Mouse (Mus musculus) midbrain, embryonic 13.5 days (tissue): ENCODE data around the gene Yif1b. TPM values are rescaled to one million over a fixed set of nuclear protein-coding genes. Genes with fewer than 3 reads are reported as not detected.

Source experiments
- ATAC-seq: fragments of 200-750 bp; cut with Nextera tagmentation; 2 replicates; pipeline ENCODE4 v1.8.0; 2017; ENCODE audit warnings: mild to moderate bottlenecking, moderate TSS enrichment, moderate library complexity
- H3K27ac ChIP-seq: fragments of 300-500 bp; sonication (generic); 2 replicates; pipeline ENCODE4 v1.5.1; 2015; ENCODE audit warnings: inconsistent platforms, mild to moderate bottlenecking, moderate library complexity
- H3K27me3 ChIP-seq: fragments of 300-500 bp; sonication (generic); 2 replicates; pipeline ENCODE4 v1.6.1; 2015; ENCODE audit warnings: mild to moderate bottlenecking, inconsistent platforms
- H3K36me3 ChIP-seq: fragments of 300-500 bp; sonication (generic); 2 replicates; pipeline ENCODE4 v1.6.1; 2015; ENCODE audit warnings: mild to moderate bottlenecking, inconsistent platforms
- H3K4me1 ChIP-seq: fragments of 300-500 bp; sonication (generic); replicated peaks from 2 replicates; pipeline ENCODE4 v1.6.1; 2015; ENCODE audit warnings: inconsistent platforms
- H3K4me2 ChIP-seq: fragments of 300-500 bp; sonication (generic); replicated peaks from 2 replicates; pipeline ENCODE4 v1.6.1; 2015; ENCODE audit warnings: moderate library complexity, mild to moderate bottlenecking, inconsistent platforms
- H3K4me3 ChIP-seq: fragments of 300-500 bp; sonication (generic); replicated peaks from 2 replicates; pipeline ENCODE4 v1.5.1; 2015; ENCODE audit warnings: mild to moderate bottlenecking, inconsistent platforms
- H3K9ac ChIP-seq: fragments of 300-500 bp; sonication (generic); replicated peaks from 2 replicates; pipeline ENCODE4 v1.6.1; 2015; ENCODE audit warnings: mild to moderate bottlenecking, inconsistent platforms
- H3K9me3 ChIP-seq: fragments of 300-500 bp; sonication (generic); 2 replicates; pipeline ENCODE4 v1.6.1; 2016; ENCODE audit warnings: mild to moderate bottlenecking, inconsistent platforms
- WGBS: fragments of 180-500 bp; shearing (Covaris S2); methylation state at CpG from one replicate; pipeline ENCODE4 v1.1.7; 2015; 5-methylcytosine and 5-hydroxymethylcytosine counted together
- polyA plus RNA-seq: library from polyadenylated mRNA; unstranded; fragments of >200 nt; fragmentation: Nextera tagmentation; extraction: Ambion mirVana; gene quantifications from 2 replicates; pipeline ENCODE4 v1.2.1, GENCODE M21; 2015

Gene Yif1b
- polyA plus RNA-seq, 1 experiment from 2014 or later = 80.8 TPM

DNA sequence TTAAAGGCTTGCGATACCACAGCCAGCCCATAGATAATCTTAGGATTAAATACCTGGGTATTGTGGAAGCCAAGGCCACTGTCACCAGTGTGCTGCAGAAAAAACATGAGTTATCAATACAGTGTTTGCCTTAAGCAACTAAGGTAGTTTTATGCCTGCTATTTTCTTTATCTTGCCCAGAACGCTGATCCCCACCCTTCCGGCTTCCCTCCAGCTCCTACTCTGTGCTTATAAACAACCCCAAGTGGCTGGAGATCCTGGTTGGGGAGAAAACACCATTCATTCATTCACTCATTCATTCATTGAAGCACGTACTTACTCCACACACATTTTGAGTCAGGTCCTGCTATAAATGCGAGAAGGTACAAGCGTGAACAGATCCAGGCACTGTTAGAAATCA, 46.4 kb downstream of the Yif1b start:
- WGBS = 91% methylated on average over 6 of the region's 6 CpGs
- H3K27ac ChIP-seq = no peak overlapping the region
- peaks cover 26% of the 10 kb centered on the region for H3K4me1 ChIP-seq
- no peak overlapping the region for H3K4me3 ChIP-seq
- no peaks in the 10 kb centered on the region for H3K36me3 ChIP-seq
- no peak overlapping the region for H3K9ac ChIP-seq
- no peaks in the 10 kb centered on the region for H3K9me3 ChIP-seq
- H3K27me3 ChIP-seq = peaks cover 50% of the 10 kb centered on the region
- no peak for ATAC-seq
- no peak overlapping the region for H3K4me2 ChIP-seq

GRCm38 (mm10) chr7:29287481-29287880, 49.4 kb downstream of the Yif1b start:
- no peaks in the 10 kb centered on the region for H3K36me3 ChIP-seq
- peaks cover 22% of the 10 kb centered on the region for H3K27me3 ChIP-seq
- ATAC-seq = no peak
- no peak overlapping the region for H3K4me2 ChIP-seq
- 92% methylated on average over 7 of the region's 7 CpGs for WGBS
- no peak overlapping the region for H3K4me3 ChIP-seq
- peaks cover 32% of the 10 kb centered on the region for H3K4me1 ChIP-seq
- no peak overlapping the region for H3K27ac ChIP-seq
- no peak overlapping the region for H3K9ac ChIP-seq
- no peaks in the 10 kb centered on the region for H3K9me3 ChIP-seq

GRCm38 (mm10) chr7:29288079-29288478, 50.0 kb downstream of the Yif1b start:
- Histone ChIP-seq H3K36me3 (no peaks in the 10 kb centered on the region), H3K27me3 (peaks cover 16% of the 10 kb centered on the region), H3K4me3 (no peak overlapping the region), H3K4me1 (peaks cover 38% of the 10 kb centered on the region), H3K9me3 (no peaks in the 10 kb centered on the region), H3K9ac (no peak overlapping the region), H3K4me2 (no peak overlapping the region), H3K27ac (no peak overlapping the region)
- no peak for ATAC-seq
- 90% methylated on average over 2 of the region's 2 CpGs for whole genome bisulfite sequencing

DNA sequence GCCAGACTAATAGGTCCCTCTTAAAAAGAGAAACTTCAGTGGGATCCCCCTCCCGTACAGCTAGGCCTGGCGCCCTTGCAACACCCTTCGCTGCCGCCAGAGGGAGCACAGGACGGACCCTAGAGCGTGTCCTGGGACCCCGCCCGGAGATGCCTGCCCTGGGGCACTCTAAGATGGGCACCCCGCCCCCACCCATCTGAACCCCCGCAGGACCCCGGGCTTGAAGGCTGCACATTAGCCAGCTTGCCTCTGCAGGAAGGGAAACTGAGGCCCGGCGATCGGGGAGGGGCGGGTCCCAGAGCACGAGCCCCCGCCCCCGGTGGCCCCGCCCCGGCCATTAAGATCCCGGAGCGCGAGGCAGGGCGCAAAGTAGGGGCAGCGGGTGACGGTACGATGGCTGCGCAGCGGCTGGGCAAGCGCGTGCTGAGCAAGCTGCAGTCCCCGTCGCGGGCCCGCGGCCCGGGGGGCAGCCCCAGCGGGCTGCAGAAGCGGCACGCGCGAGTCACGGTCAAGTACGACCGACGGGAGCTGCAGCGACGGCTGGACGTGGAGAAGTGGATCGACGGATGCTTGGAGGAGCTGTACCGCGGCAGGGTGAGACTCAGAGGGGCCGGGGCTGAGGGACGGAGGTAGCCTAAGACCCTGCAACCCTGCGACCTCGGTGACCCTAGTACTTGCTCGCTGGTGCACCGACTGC, 51.0 kb downstream of the Yif1b start, which contains the start of gene Ppp1r14a:
Gene Ppp1r14a (plus strand): TSS at position 367 of the 697 bp plus-strand sequence.
- Histone ChIP-seq H3K27ac (no peak within 1 kb of the TSS), H3K9me3 (no peaks in the 10 kb centered on the region), H3K36me3 (no peaks in the 10 kb centered on the region), H3K9ac (peak within 1 kb of the TSS; percentile 67), H3K27me3 (peaks cover 16% of the 10 kb centered on the region), H3K4me3 (peak within 1 kb of the TSS; percentile 49), H3K4me1 (peaks cover 48% of the 10 kb centered on the region), H3K4me2 (peak within 1 kb of the TSS; percentile 95)
- WGBS = 1% methylated on average over 59 of the region's 59 CpGs
- ATAC-seq = peak; percentile 41

DNA sequence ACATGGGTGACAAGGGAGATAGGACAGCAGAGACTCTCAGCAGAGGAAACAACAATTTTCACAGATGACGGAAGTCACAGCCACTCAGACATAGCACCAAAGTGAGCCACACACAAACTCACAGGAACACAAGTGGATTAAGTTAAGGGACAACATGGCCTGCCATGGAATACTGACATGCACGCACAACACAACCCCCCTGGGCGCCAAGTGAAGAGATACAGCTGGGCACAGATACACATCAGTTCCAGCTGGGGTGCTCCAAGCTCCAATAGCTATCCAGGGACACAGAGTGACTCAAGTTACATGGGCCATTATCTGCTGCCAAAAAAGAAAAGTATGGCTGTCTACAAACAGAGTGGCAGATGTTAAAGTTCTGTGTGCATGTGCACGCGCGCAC, 51.7 kb downstream of the Yif1b start:
- Histone ChIP-seq H3K36me3 (no peaks in the 10 kb centered on the region), H3K4me2 (peak overlapping the region; percentile 95), H3K27me3 (peaks cover 11% of the 10 kb centered on the region), H3K9ac (no peak overlapping the region), H3K4me1 (peaks cover 51% of the 10 kb centered on the region), H3K27ac (no peak overlapping the region), H3K9me3 (no peaks in the 10 kb centered on the region), H3K4me3 (peak overlapping the region; percentile 49)
- WGBS = 77% methylated on average over 6 of the region's 6 CpGs
- no peak for ATAC-seq

DNA sequence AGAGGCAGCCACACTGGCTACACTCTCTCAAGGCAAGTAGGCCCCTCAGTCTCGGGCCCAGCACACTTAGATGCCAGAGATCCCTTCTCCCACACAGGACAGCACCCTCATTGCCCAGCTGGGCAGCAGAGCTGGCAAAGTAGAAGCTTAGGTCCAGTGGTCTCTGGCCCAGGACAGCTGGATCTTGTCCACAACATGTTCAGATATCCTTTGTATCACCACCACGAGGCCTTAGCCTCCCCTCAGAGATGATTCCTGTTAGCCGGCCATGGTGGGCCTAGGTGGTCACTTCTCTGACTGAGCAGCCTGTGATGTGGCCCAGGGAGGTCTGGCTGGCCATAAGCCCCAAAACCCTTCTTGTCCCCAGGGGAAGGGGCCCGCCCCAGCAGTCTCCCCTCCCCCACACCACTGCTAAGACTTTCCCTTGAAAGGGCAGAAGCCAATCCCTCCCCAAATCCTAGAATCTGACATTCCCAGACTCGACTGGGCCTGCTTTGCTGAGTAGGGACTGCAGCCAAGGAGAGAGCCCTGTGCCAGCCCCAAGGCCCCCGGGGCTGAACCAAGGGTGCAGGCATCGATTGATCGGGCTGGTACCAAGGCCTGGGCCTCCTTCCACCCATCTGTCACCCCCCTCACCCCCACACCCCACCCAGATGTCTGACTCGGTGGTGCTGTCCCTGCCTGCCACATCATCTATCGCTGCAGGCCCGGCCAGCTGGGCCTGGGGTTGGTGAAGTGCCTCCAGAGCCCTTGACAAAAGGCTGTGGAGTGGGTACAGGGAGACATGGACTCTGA, 52.8 kb downstream of the Yif1b start:
- no peaks in the 10 kb centered on the region for H3K36me3 ChIP-seq
- H3K9me3 ChIP-seq = no peaks in the 10 kb centered on the region
- WGBS = 35% methylated on average over 11 of the region's 11 CpGs
- no peak overlapping the region for H3K4me3 ChIP-seq
- 0 out of 2 replicates have a peak overlapping the region, but pooled peaks have one; percentile 2 for H3K4me2 ChIP-seq
- H3K4me1 ChIP-seq = peaks cover 51% of the 10 kb centered on the region
- H3K27me3 ChIP-seq = 0 out of 2 replicates have a peak, but pooled peaks cover 8% of the 10 kb centered on the region
- no peak for ATAC-seq
- H3K9ac ChIP-seq = no peak overlapping the region
- peak overlapping the region; percentile 48 for H3K27ac ChIP-seq

DNA sequence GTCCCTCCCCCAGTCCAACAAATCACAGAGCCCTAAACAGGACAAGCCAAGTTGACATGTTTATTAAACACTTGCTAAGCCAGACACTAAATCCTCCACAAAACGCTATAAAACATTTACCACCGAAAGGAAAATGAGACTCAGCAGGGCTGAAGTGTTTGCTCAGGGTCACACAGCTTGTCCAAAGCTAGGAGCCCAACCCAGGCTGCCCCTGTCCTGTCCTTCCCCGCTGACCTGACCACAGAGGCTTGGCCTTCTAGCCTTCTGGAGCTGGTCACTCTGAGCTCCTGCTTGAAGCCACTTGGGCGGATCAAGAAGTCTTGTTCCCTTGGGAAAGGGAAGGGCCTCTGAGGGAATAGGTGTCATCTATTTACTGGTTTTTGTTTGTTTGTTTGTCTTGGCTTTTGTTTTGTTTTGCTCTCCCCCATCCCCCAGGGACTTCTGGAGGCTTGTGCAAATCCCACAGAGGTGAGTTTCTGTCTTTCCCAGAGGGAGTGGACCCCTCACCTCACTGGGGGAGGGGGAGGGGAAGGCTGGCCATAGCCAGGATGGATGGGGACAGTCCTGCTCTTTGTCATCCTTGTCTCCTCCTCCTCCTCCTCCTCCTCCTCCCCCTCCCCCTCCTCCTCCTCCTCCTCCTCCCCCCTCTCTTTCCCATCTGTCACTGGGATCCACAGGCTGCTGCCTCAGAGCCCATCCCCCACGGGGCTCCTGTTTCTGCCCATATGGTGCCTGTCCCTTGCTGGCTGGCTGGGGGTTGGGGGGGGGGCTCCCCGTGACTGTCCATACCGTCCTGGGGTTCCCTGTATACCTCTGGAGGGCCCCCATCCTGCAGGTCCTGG, 53.7 kb downstream of the Yif1b start:
- H3K9me3 ChIP-seq = no peaks in the 10 kb centered on the region
- ATAC-seq = peak; percentile 53
- 24% methylated on average over 7 of the region's 7 CpGs for WGBS
- H3K4me2 ChIP-seq = peak overlapping the region; percentile 14; the same call in 1 of the 2 replicates
- H3K27me3 ChIP-seq = 0 out of 2 replicates have a peak, but pooled peaks cover 5% of the 10 kb centered on the region
- H3K36me3 ChIP-seq = no peaks in the 10 kb centered on the region
- peaks cover 51% of the 10 kb centered on the region for H3K4me1 ChIP-seq
- peak overlapping the region; percentile 74 for H3K27ac ChIP-seq
- 0 out of 2 replicates have a peak overlapping the region, but pooled peaks have one; percentile 29 for H3K9ac ChIP-seq
- H3K4me3 ChIP-seq = no peak overlapping the region

DNA sequence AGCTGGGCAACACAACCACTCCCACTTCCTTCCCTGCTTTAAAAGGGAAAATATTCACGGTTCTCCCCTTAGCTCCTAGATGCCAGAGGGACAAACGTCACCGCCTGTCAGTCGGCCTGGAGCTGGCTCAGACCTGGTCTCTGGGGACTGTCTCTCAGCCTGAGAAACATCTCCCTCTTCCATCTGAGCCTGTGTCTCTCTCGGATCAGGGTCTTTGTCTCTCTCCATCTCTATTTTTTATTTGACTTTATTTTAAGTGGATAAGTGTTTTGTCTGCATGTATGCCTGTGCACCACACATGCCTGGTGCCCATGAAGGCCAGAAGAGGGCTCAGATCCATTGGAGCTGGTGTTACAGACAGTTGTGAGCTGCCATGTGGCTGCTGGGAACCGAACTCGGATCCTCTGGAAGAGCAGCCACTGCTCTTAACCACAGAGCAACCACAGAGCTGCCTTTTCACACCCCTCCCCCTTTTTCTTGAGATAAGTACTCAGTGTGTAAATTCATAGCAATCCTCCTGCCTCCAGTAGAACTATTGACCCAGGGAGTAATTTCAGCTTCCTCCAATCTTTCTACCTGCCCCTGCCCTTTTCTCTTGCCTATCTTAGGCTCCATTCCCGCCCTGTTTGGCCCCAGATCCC, 54.4 kb downstream of the Yif1b start:
- H3K9ac ChIP-seq = 0 out of 2 replicates have a peak overlapping the region, but pooled peaks have one; percentile 29
- peak overlapping the region; percentile 74 for H3K27ac ChIP-seq

DNA sequence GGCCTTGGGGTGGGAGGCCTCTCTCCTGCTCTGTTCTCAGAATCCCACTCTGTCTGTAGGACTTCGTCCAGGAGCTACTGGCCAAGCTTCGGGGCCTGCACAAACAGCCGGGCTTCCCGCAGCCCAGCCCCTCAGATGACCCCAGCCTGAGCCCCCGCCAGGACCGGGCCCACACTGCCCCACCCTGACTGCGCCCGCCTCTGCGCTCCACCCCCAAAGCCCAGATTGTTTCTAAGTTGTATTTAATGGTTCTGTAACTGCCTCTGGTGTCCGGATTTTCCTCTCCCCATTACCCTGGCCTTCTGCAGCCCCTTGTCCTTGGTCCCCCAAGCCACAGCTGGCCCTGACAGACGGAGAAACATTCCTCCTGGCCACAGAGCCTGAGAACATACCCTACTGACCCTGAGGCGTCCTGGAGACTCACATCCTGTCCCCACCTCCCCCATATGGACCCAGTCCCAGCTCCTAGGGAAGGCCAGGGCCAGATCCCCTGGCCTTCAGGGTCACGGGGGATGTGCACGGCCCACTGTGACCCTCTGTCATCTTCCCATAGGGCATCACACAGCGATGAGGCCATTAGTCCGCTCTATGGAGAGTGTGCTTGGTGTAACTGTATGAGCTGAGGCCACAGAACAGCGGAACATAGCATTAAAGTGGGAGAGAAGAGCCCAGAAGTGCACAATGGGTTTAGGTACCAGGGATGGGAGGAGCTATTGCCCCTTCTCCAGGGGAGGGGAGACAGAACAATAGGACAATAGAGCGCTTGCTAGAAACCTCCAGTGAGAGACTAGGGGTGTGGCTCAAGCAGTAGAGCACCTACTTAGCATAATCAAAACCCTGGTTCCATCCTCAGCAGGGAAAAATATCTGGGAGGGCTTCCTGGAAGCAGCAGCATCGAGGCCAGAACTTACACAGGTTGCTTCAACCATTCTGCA, 55.3 kb downstream of the Yif1b start:
- H3K4me2 ChIP-seq = no peak overlapping the region
- H3K9me3 ChIP-seq = no peaks in the 10 kb centered on the region
- H3K27me3 ChIP-seq = no peaks in the 10 kb centered on the region
- H3K36me3 ChIP-seq = no peaks in the 10 kb centered on the region
- H3K27ac ChIP-seq = peak overlapping the region; percentile 74
- peak; percentile 10; the same call in 1 of the 2 replicates for ATAC-seq
- H3K9ac ChIP-seq = no peak overlapping the region
- peaks cover 51% of the 10 kb centered on the region for H3K4me1 ChIP-seq
- H3K4me3 ChIP-seq = no peak overlapping the region
- WGBS = 26% methylated on average over 19 of the region's 19 CpGs

More for the DNA sequence above, 54.4 kb downstream of the Yif1b start:
- Histone ChIP-seq H3K4me3 (no peak overlapping the region), H3K27me3 (0 out of 2 replicates have a peak, but pooled peaks cover 5% of the 10 kb centered on the region), H3K4me2 (peak overlapping the region; percentile 14; the same call in 1 of the 2 replicates), H3K4me1 (peaks cover 51% of the 10 kb centered on the region), H3K9me3 (no peaks in the 10 kb centered on the region), H3K36me3 (no peaks in the 10 kb centered on the region)
- WGBS = 31% methylated on average over 8 of the region's 8 CpGs
- no peak; the same call in 1 of the 2 replicates for ATAC-seq

DNA sequence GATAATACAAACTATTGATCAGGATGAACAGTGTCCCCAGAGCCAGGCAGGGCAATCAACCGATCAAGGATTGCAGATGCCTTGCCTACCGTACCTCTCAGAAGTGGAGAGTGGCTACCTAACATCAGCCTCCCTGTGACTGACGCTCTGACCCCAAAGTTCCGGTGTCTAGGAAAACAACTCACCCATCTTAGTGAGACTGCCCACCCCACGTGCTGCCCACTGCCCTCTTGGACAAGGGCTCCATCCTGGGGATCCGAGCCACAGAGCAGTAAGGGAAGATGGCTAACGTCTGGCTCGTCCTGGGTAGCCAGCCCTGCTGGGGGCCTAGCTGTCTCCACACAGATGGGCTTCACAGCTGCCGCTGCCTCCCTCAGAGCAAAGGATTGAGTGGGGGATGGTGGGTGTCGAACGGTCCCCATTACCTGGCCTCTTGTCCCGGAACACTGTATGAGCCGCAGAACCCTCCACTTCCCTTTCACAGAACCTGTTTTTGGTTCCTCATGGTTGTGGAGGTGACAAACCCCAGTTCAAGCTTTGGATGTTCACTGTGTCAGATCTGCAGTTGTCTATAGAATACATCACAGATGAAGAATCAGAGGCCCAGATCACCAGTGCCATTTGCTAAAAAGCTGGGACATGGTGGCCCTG, 56.1 kb downstream of the Yif1b start:
- no peaks in the 10 kb centered on the region for H3K27me3 ChIP-seq
- no peak overlapping the region for H3K9ac ChIP-seq
- H3K4me3 ChIP-seq = no peak overlapping the region
- 62% methylated on average over 13 of the region's 13 CpGs for WGBS
- H3K9me3 ChIP-seq = no peaks in the 10 kb centered on the region
- no peak for ATAC-seq
- H3K36me3 ChIP-seq = no peaks in the 10 kb centered on the region
- H3K4me2 ChIP-seq = no peak overlapping the region
- H3K4me1 ChIP-seq = peaks cover 45% of the 10 kb centered on the region
- 0 out of 2 replicates have a peak overlapping the region, but pooled peaks have one; percentile 66 for H3K27ac ChIP-seq
